Mouse (Mus musculus) megakaryocyte-erythroid progenitor cell, adult 5-6 weeks (primary cell): ENCODE data around the gene Pias4. TPM values are rescaled to one million over a fixed set of nuclear protein-coding genes. Genes with fewer than 3 reads are reported as not detected.

Source experiments
- ATAC-seq: replicated peaks from 2 replicates; pipeline ENCODE4 v1.8.0; 2016; ENCODE audit warnings: mild to moderate bottlenecking, inconsistent platforms; ENCODE audit not compliant: severe bottlenecking, poor library complexity, low FRiP score, low TSS enrichment
- total RNA-seq, 2 experiments: library from RNA; stranded (forward) in 1 of 2; stranded (reverse) in 1 of 2; fragments of 200-1000, 215-1000 nt in 1 of 2; fragments of >200 nt in 1 of 2; fragmentation: Nextera tagmentation in 1 of 2; gene quantifications; 2 replicates each; pipeline ENCODE4 v1.2.3; 2014 to 2017

Gene Pias4
- total RNA-seq, 2 experiments from 2014 or later, result 15.2 to 20.8 TPM

DNA sequence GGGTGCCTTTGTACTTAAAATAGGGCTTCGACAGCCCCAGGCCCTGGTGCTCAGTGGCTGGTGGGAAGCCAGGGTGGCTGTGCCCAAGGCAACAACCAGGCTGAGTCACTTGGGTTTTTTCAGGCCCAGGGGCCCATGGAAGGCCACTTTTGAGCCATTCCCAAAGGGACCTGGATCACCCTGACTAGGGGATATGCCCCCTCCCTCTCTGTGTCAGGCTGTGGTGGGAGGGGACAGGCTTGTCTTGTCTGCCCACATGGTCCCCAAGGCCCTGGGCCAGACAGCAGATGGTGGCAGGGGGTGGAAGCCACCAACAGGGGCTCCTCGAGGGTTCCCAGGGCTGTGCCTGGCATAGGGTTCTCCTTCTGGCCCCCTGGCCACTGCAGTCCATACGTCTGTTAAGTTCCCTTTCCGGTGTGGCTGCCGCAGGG lies 25.2 kb downstream of the Pias4 start:
- no peak for ATAC-seq

GRCm38 (mm10) chr10:81141455-81142210 lies 26.1 kb downstream of the Pias4 start:
- ATAC-seq, result no peak

DNA sequence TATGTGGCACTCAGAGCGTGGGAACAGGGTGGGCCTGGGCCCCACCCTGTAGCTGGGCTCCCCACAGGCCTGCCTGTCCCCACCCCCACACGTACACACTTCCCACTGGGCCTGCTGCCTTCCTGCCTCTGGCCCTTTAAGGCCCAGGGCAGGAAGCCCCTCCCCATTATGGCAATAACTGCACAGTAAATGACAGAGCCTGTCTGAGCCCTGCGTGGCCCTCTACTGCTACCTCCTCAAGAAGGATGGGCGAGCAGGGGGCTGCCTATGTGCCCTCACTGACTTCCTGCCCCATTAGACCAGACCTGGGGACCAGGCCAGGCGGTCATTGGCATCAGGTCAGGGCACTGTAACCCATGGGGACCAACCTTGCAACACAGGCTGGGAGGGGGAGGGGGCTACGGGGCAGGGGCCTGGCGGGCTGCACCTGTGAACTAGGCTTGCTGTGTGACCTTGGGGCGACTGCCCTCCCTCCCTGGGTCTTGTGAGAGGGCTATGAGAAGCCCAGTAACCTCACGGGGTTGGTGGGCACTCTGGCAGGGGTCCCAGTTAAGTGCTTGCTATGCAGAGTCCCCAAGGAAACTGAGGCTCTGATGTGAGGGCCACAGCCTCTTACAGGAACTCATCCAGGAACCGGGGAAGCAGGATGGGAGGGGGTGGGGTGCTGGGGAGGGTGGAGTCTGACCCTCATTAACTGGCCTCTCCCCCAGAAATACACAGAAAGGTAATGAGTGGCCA lies 26.8 kb downstream of the Pias4 start:
- ATAC-seq, result no peak

- ATAC-seq, result no peak
These were observed 27.7 kb downstream of the Pias4 start for GRCm38 (mm10) chr10:81140005-81140404.

- no peak for ATAC-seq
These were observed 28.2 kb downstream of the Pias4 start for GRCm38 (mm10) chr10:81139529-81139846.

DNA sequence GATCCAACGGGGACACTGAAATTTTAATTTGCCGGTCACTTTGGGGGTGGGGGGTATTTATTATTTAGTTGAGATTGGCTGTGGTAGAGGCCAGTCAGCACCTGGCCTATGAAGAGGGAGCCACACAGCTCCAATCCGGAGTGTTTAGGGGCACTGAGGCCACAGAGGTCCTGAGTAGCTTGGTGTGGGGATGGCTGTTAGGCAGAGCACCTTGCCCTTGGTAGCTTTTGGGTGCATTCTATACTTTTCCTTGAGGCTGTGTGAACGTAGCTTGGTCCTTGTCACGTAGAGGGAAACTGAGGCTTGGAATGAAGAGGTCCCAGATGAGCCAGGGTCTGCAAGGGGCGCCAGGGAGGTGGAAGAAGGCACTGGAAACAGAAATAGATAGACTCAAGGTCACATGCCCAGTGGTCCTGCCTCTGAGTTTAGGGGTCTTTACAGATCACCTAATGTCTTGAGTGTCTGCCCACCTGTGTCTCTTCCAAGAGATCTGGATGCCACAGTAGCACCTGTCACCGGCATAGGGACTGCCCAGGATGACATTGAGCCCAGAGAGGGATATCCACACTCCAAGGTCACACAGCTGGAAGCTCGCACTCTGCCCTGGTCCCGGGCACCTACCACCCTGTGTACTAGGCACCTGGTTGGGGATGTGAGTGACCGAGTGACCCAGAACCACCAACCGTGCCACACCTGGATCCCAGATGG lies 28.7 kb downstream of the Pias4 start:
- ATAC-seq, result no peak

GRCm38 (mm10) chr10:81138131-81138782 lies 29.5 kb downstream of the Pias4 start:
- no peak for ATAC-seq

- peak; percentile 69 for ATAC-seq
These were observed 30.2 kb downstream of the Pias4 start for GRCm38 (mm10) chr10:81137252-81138130.

DNA sequence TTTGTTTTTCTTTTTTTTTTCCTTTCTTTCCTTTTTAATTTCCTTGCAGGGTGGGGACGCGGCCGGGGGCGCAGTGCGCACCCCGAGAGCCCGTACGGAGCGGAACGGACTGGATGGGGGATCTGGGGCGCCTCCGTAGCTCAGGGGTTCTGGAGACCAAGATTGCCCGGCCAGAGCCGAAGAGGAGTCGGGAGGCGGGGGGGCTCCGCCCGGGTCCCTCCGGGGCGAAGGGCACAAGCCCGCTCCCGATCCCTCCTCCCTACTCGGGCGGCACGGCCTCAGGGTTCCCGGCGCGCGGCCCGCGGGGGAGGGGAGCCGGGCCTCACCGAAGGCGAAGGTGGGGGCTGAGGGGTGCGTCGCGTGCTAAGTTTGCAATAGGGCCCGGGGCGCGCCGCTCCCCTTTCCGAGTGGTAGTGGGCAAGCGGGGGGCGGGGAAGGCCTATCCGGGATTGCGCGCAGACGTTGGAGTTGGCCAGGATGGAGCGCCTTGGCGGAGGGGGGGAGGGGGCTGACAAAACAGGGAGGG lies 31.0 kb downstream of the Pias4 start:
- ATAC-seq, result no peak

- peak; percentile 36 for ATAC-seq
These were observed 31.7 kb downstream of the Pias4 start for GRCm38 (mm10) chr10:81135831-81136705.

- ATAC-seq, result peak; percentile 34
These were observed 32.6 kb downstream of the Pias4 start, which contains the start of gene Zbtb7a for GRCm38 (mm10) chr10:81134966-81135681. Gene Zbtb7a, plus strand, starts transcription at chr10:81135220.

- ATAC-seq, result peak; percentile 32
These were observed 33.5 kb downstream of the Pias4 start for GRCm38 (mm10) chr10:81134181-81134587.

GRCm38 (mm10) chr10:81123500-81123899 lies 44.2 kb downstream of the Pias4 start:
- ATAC-seq, result no peak

DNA sequence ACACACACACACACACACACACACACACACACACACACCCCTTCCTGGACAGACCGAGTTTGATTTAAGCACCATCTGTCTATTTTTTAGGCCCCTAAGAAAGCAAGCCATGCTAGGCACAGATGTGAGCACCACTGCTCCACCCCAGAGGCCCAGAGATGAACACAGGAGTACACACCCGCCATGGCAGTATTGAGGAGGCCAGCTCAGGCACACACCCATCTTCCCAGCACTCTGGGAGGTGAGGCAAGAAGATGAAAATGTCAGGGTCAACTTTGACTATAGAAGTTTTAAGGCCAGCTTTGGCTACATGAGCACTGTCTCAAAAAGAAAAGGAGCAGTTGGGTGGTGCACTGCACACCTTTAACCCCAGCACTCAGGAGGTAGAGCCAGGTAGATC lies 44.8 kb downstream of the Pias4 start:
- no peak for ATAC-seq

GRCm38 (mm10) chr10:81120650-81121049 lies 47.1 kb downstream of the Pias4 start:
- no peak for ATAC-seq

- no peak for ATAC-seq
These were observed 48.1 kb downstream of the Pias4 start for GRCm38 (mm10) chr10:81119625-81120024.

GRCm38 (mm10) chr10:81112946-81113345 lies 54.8 kb downstream of the Pias4 start:
- ATAC-seq, result no peak
